Mouse (Mus musculus) hematopoietic stem cell, adult 5-6 weeks (primary cell): ENCODE data around the gene Myo1h. TPM values are rescaled to one million over a fixed set of nuclear protein-coding genes. Genes with fewer than 3 reads are reported as not detected.

ENCODE experiments used
- ATAC-seq, 2 experiments: fragments of 125-278 bp in 1 of 2; replicated peaks in 1 of 2; 2 replicates each; pipeline ENCODE4 v1.8.0; 2016 to 2017; ENCODE audit warnings: inconsistent platforms in 2 of 2, mild to moderate bottlenecking in 2 of 2, moderate number of reproducible peaks in 2 of 2, low read depth in 1 of 2, moderate TSS enrichment in 1 of 2; ENCODE audit not compliant: low FRiP score in 2 of 2, poor library complexity in 2 of 2, severe bottlenecking in 2 of 2, insufficient read depth in 1 of 2, low TSS enrichment in 1 of 2
- total RNA-seq: library from RNA; stranded (forward); fragments of 172-1452, 232-1000 nt; gene quantifications from 2 replicates; pipeline ENCODE4 v1.2.3, GENCODE M21; 2017

The Myo1h gene
- 2.0 and 8.5 TPM in 2 replicates for total RNA-seq

DNA sequence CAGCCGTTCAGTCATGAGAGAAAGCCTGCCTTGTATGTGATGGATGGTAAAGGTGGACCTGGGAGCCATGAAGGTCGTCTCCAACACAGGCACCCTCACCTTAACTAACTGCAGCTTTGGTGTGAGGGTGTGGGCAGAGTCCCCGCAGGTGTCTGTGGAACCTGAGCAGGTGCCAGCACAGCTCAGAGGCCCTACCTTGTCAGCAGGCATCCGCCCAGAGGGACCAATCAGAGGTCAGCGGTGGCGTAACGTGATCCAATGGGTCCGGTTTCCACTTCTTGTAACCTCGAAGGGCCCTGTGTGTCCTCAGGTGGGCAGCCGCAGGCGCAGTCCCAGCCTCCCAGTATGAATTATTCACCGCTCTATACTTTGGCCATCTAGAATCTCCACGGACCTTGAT is at the start of gene Myo1h:
Gene Myo1h, plus strand, starts transcription at position 293 of the 400 bp plus-strand sequence.
- ATAC-seq: no peak

DNA sequence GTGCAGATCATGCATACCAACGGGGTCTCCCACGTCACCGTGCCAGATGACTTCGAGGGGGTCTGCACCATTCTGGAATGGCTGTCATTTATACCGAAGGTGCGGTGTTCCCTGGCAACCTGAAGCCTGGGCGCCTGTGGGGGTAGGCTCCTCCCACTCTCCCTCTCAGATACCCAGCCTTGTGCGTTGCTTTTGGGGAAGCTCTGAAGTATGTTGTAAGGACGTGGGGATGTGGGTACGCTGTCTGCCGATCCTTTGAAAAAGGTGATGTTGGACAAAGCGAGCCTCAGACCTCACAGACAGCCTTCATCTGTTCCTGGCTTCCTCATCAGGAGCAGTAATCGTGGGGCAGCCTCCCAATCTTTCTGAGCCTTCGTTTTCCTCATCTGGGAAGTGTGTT is 49.2 kb upstream of the Myo1h start:
- ATAC-seq: no peak

DNA sequence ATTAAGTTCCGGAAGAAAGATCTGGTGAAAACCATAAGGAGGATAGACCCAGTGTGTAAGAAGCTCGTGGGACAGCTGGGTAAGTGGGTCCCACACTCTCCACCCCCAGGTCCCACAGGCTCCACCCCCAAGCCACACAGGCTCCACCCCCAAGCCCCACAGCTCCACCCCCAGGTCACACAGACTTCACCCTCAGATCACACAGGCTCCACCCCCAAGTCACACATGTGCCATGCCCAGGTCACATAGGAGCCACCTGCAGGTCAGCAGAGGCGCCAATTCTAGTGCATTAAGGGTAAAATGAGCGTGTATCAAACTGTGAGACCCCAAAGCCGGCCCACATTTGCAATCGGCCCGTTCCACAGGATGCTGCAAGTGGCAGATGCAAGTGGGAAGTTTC is 42.5 kb upstream of the Myo1h start:
- ATAC-seq: no peak

DNA sequence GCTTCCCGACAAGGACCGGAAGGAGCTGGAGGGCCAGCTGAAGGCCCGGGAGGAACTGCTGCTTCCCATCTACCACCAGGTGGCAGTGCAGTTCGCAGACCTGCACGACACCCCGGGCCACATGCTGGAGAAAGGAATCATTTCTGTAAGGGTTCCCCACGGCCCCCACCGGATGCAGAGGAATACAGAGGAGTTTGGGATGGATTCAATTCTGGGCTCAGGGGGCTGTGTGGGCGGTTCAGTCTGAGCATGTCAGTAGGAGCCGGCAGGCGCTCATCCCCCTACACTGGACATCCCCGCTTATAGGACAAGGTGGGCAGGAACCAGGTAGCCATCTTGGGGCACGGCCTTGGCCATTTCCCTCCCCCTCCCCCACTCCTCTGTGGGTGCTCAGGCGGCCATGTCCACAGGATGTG is 40.8 kb upstream of the Myo1h start:
- ATAC-seq: peak; percentile 37 to 44; a peak in 1 of 4 replicates

DNA sequence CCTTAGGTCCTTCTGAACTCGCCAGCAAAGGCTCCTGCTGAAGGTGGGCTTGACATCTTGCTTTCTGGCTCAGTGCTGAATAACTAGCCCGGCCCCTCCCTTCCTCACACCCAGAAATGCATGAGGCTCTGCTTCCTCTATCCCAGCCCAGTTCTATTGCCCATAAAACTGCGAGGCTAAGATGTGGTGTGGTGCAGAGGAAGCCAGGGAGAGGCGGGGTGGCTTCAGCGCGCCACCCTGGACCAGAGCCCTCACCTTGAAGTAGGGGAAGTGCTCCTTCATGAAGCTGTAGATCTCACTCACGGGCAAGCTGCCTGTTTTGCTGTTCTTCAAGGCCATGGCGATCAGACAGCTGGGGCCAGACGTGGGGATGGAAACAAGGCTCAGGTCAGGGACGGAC is 29.5 kb upstream of the Myo1h start:
- peak; percentile 82 to 85 for ATAC-seq

DNA sequence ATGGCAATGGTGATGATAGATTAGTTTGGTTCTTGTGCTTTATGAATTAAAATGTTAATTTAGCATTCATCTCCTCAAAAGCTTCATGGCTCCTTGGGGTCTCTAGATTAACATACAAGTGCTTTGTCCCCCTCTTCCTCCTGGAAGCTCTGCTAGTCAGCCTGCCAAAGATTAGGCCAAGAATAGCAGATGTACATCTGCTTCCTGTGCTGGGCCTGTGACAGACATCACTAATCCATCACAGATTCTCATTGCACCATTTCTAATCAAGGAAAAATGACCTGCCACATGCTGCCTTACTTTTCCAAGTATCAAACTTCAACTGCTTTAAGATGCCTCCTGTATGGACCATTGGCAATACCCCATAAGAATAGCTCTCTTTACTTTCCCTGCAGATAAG is 27.5 kb upstream of the Myo1h start:
- no peak for ATAC-seq

DNA sequence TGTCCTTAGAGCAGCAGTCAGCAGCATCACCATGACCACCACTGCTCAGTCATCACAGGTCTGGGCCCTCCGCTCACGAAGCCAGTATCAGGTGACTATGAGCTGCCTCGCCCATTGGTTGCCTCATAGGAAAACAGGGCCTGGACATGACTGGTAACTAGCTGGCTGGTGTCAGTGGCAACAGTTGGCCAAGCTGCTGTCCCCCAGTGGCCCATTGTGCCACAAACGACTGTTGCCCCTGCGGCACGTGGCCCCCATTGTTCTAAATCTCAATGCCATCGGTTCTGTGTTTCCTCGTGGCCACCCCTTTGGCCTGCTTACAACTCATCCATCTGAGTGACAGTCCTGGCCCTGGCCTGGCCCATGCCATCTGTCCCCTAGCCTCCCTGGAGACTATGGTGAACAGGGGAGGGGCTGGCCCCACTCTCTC is 24.9 kb upstream of the Myo1h start:
- no peak for ATAC-seq

DNA sequence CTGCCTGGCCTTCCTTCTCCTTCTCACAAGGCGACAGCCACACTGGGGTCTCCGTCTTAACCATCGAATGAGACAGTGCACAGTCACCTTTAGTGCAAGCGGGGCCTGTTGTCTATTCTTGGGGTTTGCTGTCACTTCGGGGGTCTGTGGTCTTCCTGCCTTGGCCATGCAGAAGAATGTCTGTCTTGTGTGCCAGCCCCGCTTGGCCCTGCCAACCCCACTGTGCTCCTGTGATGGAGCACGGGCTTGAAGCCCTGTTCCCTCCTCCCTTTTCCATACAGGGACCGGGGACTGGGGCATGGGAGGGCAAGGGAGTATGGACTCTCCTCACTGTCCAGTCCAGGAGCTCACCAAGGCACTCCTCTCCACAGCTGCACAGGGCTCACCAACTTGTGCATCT is 24.2 kb upstream of the Myo1h start:
- no peak for ATAC-seq

DNA sequence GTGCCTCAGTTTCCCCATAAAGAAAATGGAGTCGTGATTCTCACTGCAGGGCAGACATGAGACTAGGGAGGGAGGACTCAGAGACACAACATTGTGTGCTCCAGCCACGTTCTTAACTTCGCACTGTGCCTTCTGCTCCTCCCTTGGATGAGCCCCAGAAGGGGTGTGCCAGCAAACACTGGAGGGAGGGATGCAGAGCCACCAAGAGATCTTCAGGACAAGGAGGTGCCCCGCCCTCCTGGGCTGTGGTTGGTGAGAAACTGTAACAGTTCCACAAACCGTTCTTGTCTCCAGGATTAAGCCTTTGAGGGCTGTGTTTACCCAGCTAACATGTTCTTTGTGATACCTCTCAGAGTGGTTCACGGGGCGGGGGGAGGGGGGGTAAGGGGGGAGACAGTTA is 20.3 kb upstream of the Myo1h start:
- ATAC-seq: no peak

DNA sequence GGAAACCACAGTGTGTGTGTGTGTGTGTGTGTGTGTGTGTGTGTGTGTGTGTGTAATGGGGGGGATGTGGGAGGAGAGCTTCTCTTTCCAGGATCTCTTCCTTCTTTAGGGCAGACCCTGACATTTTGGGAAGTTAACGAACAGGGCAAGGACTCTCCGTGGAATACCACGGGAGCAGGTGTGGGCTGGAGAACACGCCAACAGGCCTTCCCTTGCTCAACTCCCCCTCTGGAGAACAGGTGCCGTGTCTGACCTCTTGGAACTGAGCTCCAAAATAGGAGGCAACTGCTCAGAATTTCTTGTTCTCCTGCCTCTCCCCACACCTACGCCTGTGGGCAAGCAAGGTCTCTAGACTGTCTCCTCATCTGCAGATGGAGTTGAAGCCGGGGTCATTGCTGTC is 19.5 kb upstream of the Myo1h start:
- ATAC-seq: no peak

DNA sequence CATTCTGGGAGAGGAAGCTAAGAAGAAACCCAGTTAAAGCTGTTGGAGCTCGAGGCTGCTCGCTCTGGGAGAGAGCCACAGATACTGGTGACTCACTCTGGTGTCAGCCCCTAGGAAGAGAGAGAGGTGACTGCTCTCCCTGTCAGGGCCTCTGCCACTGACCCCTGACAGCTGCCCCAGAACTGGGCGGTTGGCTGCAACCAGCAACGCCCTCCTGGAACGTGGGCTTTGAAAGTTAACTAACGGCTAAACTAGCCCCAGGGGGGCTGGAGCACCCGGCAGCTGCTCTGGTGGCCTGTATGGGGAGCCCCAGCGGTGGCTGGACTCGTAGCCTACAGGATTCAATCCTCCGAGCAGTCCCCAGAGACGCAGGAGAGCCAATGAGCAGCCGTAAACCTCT is 19.0 kb upstream of the Myo1h start:
- no peak for ATAC-seq

DNA sequence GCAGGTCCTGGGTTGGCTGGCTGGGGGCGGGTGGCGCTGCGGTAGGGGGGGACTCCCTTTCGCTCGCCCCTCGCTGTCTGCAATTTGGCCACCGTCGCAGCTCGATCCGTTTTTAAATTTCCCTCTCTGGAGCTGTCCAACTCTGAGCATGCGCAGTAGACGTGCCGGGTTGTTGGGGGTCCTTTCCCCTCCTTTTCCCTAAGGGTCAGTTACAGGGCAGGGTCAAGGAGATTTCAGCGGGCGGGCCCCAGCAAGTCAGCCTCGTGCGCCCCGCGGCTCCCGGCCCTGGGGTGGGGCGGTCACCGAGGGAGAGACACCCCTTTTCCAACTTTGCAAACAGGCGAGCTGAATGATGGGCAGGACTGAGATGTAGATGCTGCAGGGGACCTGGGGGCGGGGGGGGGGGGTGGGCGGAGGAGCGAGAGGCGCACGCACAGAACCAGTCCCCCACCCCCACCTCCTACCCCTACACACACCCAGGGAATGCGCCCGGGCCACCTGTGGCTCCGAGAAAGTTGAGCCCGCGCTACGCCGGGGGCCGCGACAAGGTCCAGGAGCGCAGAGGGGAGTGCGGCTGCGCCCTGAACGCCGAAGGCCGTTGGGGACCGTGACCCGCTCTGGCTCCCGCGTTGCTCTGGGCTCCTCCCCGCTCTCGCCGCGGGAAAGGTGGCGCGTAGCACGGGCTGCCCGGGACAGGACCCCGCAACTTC is 15.1 kb upstream of the Myo1h start, which contains the start of gene Foxn4:
Gene Foxn4, minus strand, starts transcription at position 115 of the 710 bp plus-strand sequence.
- no peak for ATAC-seq

DNA sequence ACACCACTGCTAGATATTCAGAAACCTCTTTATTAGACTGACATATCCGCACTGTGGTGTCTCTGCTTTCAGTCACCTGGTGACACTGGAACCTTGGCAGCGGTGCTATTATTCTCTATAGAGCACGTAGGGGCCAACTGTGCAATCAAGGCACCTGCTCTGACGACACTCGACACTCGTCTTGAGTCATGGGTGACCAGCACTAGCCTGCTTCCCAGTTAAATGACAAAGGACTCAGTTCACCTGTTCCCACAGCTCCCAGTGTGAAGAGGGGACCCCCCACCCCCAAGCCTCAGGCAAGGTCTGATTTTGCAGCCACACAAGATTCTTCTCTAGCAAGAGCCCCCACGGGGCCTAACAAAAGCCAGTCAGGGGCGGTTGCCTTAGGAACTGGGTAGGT is 13.6 kb upstream of the Myo1h start:
- no peak for ATAC-seq

DNA sequence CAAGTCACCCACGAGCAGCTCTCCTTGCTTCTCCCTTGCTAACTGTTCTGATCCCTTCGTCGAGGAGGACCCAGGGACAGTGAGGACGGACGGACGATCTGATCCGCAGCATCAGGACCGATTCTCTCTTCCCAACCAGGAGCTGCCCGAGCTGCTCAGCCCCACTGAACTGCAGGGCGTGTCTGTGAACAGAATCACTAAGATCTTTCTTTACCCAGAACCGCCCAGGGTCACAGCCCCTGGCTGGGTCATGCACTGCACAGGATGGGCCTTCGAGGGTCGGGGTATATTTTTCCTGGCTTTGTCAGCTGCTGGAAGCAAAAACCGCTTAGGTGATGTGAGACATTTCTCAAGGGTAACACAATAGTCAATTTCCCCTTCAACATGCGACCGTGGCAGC is 13.0 kb upstream of the Myo1h start:
- no peak for ATAC-seq

DNA sequence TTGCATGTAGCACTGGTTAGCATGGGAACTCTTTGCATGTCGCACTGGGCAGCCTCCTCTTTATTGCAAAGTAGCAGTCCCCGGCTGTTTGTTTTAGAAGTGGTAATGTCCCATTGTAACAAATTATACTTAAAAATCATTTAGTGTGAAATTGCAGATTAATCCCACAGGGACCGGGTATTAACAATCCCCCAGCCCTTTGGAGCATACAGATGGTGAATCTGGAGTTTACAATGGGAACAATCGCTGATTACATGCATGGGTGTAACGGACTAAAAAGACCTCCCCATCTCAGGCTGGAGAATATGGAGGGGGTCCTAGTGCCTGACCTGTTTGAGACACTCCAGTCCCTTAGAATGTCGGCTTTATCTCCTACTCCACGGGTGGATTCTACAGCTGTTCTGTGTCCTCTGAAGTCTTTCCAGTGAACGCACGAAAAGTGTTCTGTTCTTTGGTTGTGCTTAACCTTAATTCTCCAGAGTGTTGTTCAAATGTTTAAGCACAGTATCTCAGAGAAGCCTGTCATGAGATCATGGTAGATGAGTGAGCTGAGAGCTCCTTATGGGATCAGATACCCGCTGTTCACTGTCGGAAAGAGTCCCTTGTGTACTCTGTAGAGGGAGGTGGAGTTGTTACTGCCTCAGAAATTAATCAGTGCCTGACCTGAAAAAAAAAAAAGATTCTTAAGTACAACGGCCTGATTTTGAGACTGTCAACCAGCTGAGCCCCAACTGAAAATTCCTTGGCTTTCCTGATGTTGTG is 9.4 kb upstream of the Myo1h start:
- no peak for ATAC-seq

DNA sequence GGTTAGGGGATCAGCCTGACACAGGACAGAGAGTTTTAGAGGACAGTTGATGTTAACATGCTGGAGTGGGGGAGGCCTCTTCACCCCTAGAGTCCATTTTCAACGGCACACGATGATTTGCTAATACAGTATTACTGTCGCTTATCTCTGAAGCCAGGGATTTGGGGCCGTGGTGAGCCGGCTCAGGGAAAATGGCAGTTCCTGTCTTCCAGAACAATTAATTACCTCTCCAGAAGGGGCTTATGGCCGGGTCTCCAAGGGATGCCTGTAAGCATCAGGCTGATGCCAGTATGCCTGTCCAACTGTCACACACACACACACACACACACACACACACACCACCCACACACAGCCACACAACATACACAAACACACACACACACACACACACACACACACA is 6.6 kb upstream of the Myo1h start:
- ATAC-seq: no peak

DNA sequence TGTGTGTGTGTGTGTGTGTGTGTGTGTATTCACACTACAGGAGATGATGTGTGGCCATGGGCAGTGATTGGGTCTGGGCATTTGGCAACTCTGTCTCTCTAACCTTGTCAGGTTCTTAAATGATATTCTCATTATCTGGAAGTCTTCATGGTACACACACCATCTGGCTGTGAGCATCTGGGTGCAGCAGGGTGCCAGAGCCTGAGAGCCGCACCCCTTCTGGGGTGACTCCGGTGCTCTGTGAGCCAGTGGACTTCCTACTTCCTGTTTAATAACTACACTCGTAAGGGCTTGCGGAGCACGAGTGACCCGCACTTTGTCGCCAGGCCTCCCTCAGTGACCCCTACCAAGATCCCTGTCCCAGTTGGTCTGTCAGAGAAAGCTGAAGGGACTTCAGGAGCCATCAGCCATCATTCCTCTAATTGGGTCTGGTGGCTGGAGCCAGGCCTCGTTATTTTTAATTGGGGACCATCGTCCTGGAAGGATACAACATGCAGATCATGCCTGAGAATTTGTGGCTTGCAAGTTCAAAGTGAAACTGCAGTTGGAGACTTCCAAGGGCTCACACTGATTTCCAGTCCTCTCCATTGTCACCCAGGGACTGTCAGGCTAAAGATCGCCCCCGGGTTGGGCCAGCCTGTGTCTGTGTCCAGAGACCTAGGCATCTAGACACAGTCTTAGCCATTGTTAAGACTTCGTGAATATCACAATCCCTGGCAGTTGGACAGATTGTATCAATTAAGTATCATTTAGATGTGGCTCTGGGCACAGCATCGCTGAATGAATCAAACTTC is 4.2 kb upstream of the Myo1h start:
- no peak for ATAC-seq

DNA sequence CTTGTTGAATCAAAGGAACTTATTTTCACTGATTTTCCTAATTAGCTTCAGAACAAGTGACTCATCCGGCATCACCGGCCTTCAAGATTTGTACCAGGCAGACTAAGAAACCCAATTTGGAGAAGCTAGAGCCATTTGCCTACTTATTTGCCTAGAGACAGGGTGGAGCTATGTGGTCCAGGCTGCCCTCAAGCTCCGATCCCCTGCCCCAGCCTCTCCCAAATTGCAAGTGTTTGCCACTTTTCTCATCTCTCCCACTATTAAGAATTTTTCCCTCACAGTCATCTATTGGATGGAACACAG is 3.6 kb upstream of the Myo1h start:
- ATAC-seq: no peak
